Mouse (Mus musculus) stomach, postnatal 0 days (tissue): ENCODE data around the gene Cass4. TPM values are rescaled to one million over a fixed set of nuclear protein-coding genes. Genes with fewer than 3 reads are reported as not detected.

ENCODE experiments used
- ATAC-seq: fragments of 200-750 bp; cut with Nextera tagmentation; 2 replicates; pipeline ENCODE4 v1.8.0; 2017; ENCODE audit not compliant: low FRiP score, low TSS enrichment
- DNase-seq: peaks from one replicate; pipeline ENCODE4 v3.0.0-alpha.2; 2016; ENCODE audit warnings: low spot score
- H3K27ac ChIP-seq: fragments of 300-500 bp; sonication (generic); replicated peaks from 2 replicates; pipeline ENCODE4 v1.5.1; 2014; ENCODE audit warnings: mild to moderate bottlenecking, control low read depth
- H3K27me3 ChIP-seq: fragments of 300-500 bp; sonication (generic); 2 replicates; pipeline ENCODE4 v1.6.1; 2014; ENCODE audit warnings: low read length; ENCODE audit not compliant: control insufficient read depth, insufficient read depth
- H3K36me3 ChIP-seq: fragments of 300-500 bp; sonication (generic); 2 replicates; pipeline ENCODE4 v1.6.1; 2014; ENCODE audit warnings: low read length, mixed read lengths; ENCODE audit not compliant: control insufficient read depth, insufficient read depth
- H3K4me1 ChIP-seq: fragments of 300-500 bp; sonication (generic); replicated peaks from 2 replicates; pipeline ENCODE4 v1.6.1; 2014; ENCODE audit warnings: antibody characterized with exemption; ENCODE audit not compliant: control insufficient read depth, insufficient read depth
- H3K4me2 ChIP-seq: fragments of 300-500 bp; sonication (generic); replicated peaks from 2 replicates; pipeline ENCODE4 v1.6.1; 2014; ENCODE audit warnings: low read depth, mild to moderate bottlenecking, control low read depth, moderate library complexity
- H3K4me3 ChIP-seq: fragments of 300-500 bp; sonication (generic); 2 replicates; pipeline ENCODE4 v1.5.1; 2014; ENCODE audit warnings: low read depth, low read length, control low read depth
- H3K9ac ChIP-seq: fragments of 300-500 bp; sonication (generic); 2 replicates; pipeline ENCODE4 v1.6.1; 2014; ENCODE audit warnings: mild to moderate bottlenecking, low read length, control low read depth, mixed read lengths
- H3K9me3 ChIP-seq: fragments of 300-500 bp; sonication (generic); 2 replicates; pipeline ENCODE4 v1.6.1; 2016; ENCODE audit warnings: low read length; ENCODE audit not compliant: control insufficient read depth
- CTCF ChIP-seq: IDR thresholded peaks from 2 replicates; pipeline ENCODE4 v1.5.1; 2016; ENCODE audit warnings: antibody characterized with exemption, low read depth, mild to moderate bottlenecking, moderate library complexity
- EP300 ChIP-seq: optimal IDR thresholded peaks from 2 replicates; pipeline ENCODE3; 2016; ENCODE audit warnings: antibody characterized with exemption
- WGBS: fragments of 180-500 bp; shearing (Covaris S2); extraction: QIAGEN DNeasy Blood & Tissue Kit; methylation state at CpG from one replicate; pipeline ENCODE4 v1.1.7; 2014; 5-methylcytosine and 5-hydroxymethylcytosine counted together
- polyA plus RNA-seq: library from polyadenylated mRNA; unstranded; fragments of >200 nt; fragmentation: Nextera tagmentation; extraction: Ambion mirVana; gene quantifications from 2 replicates; pipeline ENCODE4 v1.2.1, GENCODE M21; 2015

Cass4 gene
- polyA plus RNA-seq, 1 experiment from 2014 or later: 0.18 TPM

- Histone ChIP-seq H3K4me1 (no peaks in the 10 kb centered on the region), H3K36me3 (no peaks in the 10 kb centered on the region), H3K9me3 (no peaks in the 10 kb centered on the region), H3K9ac (no peak overlapping the region), H3K4me2 (no peak overlapping the region), H3K27ac (no peak overlapping the region), H3K4me3 (no peak overlapping the region), H3K27me3 (no peaks in the 10 kb centered on the region)
- no peak for ATAC-seq
- no peak for DNase-seq
- TF ChIP-seq CTCF (no peak), EP300 (no peak)
- 69% methylated on average over 4 of the region's 4 CpGs for WGBS
Measured at GRCm38 (mm10) chr2:172394671-172395070, 1.1 kb downstream of the Cass4 start.

DNA sequence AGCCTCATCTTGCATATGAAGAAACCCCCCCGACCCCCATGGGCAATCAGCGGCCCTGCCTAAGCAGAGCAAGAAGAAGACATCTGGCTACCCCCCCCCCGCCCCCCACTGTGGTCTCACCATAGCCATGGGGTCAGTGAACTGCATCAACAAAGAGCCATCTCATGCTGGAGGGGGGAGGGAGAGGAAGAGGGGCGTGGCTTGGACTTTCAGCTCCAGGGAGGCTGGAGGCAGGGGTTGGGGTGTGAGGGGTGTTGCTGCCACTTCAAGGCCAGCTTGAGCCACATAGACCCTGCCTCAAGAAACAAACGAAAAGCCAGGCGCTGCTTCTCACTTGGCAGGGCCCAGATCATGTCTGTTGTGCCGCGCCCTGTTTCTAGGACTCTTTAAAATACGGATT is 2.4 kb downstream of the Cass4 start:
- no peak for DNase-seq
- no peak for ATAC-seq
- H3K4me2 ChIP-seq: no peak overlapping the region
- no peak overlapping the region for H3K27ac ChIP-seq
- no peaks in the 10 kb centered on the region for H3K9me3 ChIP-seq
- H3K36me3 ChIP-seq: no peaks in the 10 kb centered on the region
- no peaks in the 10 kb centered on the region for H3K27me3 ChIP-seq
- no peaks in the 10 kb centered on the region for H3K4me1 ChIP-seq
- 51% methylated on average over 8 of the region's 9 CpGs for WGBS
- no peak overlapping the region for H3K4me3 ChIP-seq
- H3K9ac ChIP-seq: no peak overlapping the region
- TF ChIP-seq CTCF: no peak

- no peak overlapping the region for H3K27ac ChIP-seq
- no peaks in the 10 kb centered on the region for H3K36me3 ChIP-seq
- H3K9me3 ChIP-seq: no peaks in the 10 kb centered on the region
- ATAC-seq (no peak), DNase-seq (no peak)
- H3K27me3 ChIP-seq: no peaks in the 10 kb centered on the region
- no peak for TF ChIP-seq EP300
- no peak for TF ChIP-seq CTCF
- WGBS: 21% methylated on average over 9 of the region's 9 CpGs
- no peak overlapping the region for H3K4me3 ChIP-seq
- H3K4me2 ChIP-seq: no peak overlapping the region
- no peaks in the 10 kb centered on the region for H3K4me1 ChIP-seq
- no peak overlapping the region for H3K9ac ChIP-seq
Measured at GRCm38 (mm10) chr2:172399901-172400300, 6.3 kb downstream of the Cass4 start.

GRCm38 (mm10) chr2:172401116-172401825 is 7.7 kb downstream of the Cass4 start:
- Histone ChIP-seq H3K9ac (no peak overlapping the region), H3K27ac (no peak overlapping the region), H3K4me3 (no peak overlapping the region), H3K4me1 (no peaks in the 10 kb centered on the region), H3K27me3 (no peaks in the 10 kb centered on the region), H3K9me3 (no peaks in the 10 kb centered on the region), H3K4me2 (no peak overlapping the region), H3K36me3 (no peaks in the 10 kb centered on the region)
- ATAC-seq (no peak), DNase-seq (no peak)
- TF ChIP-seq CTCF (no peak), EP300 (no peak)
- WGBS: 59% methylated on average over 13 of the region's 13 CpGs

DNA sequence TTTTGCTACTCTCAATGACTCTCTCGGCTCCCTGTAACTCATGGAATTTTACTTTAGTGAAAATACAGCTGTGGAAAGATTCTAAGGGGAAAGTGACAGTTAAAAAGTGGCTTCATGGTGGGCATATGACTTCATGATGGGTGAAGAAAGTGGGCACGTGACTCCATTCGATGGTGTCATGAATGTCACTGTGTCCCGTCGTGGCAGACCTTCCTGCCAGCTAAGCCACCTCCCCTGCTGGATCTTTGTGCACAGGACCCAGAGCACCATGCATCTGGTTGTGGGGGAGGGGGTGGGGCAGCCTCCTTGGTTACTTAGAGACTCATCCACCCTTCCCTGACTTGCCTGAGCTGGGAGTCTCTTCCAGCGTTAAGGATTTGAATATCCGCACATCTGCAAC is 10.6 kb downstream of the Cass4 start:
- no peak for TF ChIP-seq CTCF
- TF ChIP-seq EP300: no peak
- Histone ChIP-seq H3K4me2 (no peak overlapping the region), H3K4me3 (no peak overlapping the region), H3K27me3 (no peaks in the 10 kb centered on the region), H3K36me3 (no peaks in the 10 kb centered on the region), H3K9ac (no peak overlapping the region), H3K9me3 (no peaks in the 10 kb centered on the region), H3K27ac (no peak overlapping the region), H3K4me1 (no peaks in the 10 kb centered on the region)
- WGBS: 56% methylated on average over 7 of the region's 7 CpGs
- ATAC-seq: no peak
- no peak for DNase-seq

- DNase-seq (no peak), ATAC-seq (no peak)
- H3K9me3 ChIP-seq: no peaks in the 10 kb centered on the region
- H3K9ac ChIP-seq: no peak overlapping the region
- no peak overlapping the region for H3K4me2 ChIP-seq
- H3K36me3 ChIP-seq: no peaks in the 10 kb centered on the region
- no peaks in the 10 kb centered on the region for H3K4me1 ChIP-seq
- H3K27ac ChIP-seq: no peak overlapping the region
- no peak overlapping the region for H3K4me3 ChIP-seq
- no peak for TF ChIP-seq EP300
- TF ChIP-seq CTCF: no peak
- no peaks in the 10 kb centered on the region for H3K27me3 ChIP-seq
- WGBS: 53% methylated on average over 3 of the region's 3 CpGs
Measured at GRCm38 (mm10) chr2:172405011-172405410, 11.4 kb downstream of the Cass4 start.
